Mouse (Mus musculus) layer of hippocampus, postnatal 25 days (tissue): Measurements from ENCODE around the gene Spag7. TPM values are rescaled to one million over a fixed set of nuclear protein-coding genes. Genes with fewer than 3 reads are reported as not detected.
A peak's percentile ranks its signal among the peaks of the same experiment; 100 is the strongest.

Source experiments
- DNase-seq, 2 experiments: peaks; one replicate each; pipeline ENCODE4 v3.0.0; 2022; ENCODE audit warnings: mixed read lengths in 2 of 2, low spot score in 1 of 2; ENCODE audit errors: extremely low spot score in 1 of 2
- total RNA-seq, 2 experiments: library from RNA; stranded (reverse); gene quantifications; 2 replicates each; pipeline ENCODE4 v1.2.3; 2021

Gene Spag7
- 10 to 100 TPM; 48.7 to 48.8 TPM for total RNA-seq

DNA sequence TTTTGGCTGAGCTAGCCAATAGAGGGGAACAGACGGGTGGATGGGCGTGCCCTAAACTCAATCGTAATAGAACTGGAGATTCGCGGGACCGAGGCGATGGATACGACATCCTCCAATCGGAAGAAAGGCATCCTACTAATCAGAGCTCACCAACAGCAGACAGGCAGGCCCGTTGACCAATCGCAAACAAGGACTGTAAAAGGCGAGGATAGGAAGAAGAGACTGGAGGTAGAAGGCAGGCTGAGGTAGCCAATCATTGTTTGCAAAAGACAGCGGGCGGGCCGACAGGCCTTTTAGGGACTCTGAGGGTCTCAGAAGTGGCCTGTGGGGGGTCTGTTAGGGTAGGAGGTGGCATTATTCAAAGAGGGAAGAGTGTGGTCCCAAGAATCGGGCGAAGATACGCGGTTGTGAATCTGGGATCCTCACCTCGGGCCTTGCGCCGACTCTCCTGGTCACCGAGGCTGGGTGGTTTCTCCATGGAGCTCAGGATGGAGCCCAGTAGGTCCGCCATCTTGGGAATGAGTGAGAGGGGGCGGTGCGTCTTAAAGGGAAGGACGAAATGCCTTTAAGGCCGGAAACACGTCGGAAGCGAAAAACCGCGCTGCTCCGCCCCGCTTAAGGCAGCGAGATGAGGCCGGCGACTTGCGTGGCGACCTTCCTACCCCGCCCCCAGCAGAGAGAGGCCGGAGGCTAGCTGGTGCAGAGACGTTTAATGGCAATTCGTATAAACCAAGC, at the start of gene Spag7:
Spag7 (minus strand) TSS at position 646 of the 735 bp plus-strand sequence.
- DNase-seq, result peak; percentile 89 to 95

DNA sequence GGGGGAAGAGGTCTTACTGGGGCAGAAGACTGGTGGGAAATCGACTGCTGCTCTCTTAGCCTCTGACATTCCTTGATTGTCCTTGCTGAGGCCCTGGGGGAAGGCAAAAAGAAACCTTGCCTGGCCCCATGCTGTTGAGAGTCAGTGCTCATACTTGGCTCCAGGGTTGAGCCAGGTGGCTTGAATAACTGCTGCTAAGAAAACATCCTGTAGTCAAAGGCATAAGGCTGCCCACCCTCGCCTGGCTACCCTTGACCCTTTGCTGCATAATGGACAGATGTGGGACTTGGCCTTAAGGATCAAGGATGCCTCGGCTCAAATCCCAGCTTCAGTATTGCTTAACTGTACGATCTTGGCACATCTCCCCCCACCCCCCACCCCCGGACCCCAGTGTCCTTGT, 49.3 kb upstream of the Spag7 start:
- DNase-seq, result no peak

DNA sequence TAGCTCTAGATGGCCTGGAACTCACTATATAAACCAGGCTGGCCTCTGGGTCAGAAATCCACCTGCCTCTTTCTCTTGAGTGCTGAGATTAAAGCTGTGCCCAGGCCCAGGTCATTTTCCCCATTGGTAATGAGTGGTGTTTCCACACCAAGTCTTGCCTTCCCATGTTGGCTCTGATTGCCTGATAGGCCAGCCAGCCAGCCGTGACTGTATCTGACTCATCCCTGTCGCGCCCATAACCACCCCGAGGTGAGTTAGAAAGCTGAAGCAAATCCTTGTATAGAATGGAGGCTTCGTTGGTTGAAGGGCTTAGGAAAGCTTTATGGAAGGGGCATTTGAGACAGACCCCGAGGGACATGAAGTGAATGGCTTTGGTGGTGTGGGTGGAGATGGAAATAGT, 46.6 kb upstream of the Spag7 start:
- no peak for DNase-seq

DNA sequence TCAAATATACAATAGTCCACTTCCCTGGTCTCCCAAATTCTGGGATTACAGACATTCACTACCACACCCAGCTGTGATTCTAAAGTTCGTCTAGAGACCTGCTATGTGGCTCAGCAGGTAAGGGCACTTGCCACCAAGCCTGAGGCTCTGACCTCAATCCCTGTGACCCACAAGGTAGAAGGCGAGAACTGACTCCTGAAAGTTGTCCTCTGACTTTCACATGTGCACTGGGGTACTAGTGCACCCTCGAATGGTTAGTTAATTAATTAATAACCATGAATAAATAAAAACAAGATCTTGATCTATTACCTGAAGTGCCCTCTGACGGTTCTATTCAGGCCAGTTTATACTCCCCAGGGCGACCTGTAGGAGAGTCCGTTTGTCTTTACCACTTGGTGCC, 44.0 kb upstream of the Spag7 start:
- no peak for DNase-seq

DNA sequence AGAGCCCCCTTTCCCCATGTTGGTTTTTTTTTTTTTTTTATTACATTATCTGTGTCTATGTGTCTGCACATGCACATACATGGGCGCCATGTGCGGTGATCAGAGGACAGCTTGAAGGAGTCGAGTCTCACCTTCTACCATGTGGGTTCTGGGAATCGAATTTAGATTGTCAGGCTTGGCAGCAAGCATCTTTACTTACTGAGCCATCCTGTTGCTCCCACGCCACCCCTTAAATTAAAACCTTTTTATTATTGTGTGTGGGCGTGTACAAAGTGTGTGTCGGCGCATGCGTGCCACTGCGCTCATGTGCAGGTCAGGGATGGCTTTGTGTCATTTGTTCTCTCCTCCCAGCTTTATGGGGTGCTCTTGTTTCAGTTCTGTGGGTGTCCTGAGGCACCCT, 41.8 kb upstream of the Spag7 start:
- no peak for DNase-seq

DNA sequence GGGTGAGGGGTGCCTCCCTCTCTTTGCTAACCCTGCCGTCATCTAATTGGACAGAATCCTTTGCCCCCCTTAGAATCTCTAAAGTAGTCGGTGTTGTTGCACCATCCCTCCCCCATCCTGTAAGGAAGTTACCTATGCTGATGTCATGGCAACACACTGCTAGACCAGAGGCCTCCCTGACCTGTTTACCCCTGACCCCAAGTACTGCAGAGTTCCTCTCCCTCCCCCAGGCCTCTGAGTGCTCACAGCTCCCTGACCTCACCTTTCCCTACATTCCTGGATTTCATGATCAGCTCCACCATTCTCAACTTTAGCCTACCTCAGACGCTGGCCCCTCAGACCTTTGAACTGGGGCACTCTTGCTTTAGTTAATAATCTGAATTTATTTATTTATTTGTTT, 36.9 kb upstream of the Spag7 start:
- DNase-seq, result no peak

DNA sequence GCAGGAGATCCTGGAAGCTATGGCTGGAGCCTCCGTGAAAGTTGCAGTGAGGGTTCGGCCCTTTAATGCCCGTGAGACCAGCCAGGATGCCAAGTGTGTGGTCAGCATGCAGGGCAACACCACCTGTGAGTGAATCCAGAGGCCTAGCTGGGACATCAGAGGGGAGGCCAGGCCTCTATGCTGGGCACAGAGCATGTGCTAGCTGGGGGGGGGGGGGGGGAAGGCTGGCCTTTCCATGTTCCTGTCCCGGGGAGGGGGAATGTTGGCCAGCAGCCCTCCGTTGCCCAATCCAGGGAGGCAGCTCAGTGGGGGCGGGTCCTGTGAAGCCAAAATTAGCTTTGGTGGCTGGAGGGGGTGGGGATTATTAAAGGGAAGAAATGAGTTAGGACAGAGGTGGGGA, 33.6 kb upstream of the Spag7 start:
- DNase-seq, result no peak

DNA sequence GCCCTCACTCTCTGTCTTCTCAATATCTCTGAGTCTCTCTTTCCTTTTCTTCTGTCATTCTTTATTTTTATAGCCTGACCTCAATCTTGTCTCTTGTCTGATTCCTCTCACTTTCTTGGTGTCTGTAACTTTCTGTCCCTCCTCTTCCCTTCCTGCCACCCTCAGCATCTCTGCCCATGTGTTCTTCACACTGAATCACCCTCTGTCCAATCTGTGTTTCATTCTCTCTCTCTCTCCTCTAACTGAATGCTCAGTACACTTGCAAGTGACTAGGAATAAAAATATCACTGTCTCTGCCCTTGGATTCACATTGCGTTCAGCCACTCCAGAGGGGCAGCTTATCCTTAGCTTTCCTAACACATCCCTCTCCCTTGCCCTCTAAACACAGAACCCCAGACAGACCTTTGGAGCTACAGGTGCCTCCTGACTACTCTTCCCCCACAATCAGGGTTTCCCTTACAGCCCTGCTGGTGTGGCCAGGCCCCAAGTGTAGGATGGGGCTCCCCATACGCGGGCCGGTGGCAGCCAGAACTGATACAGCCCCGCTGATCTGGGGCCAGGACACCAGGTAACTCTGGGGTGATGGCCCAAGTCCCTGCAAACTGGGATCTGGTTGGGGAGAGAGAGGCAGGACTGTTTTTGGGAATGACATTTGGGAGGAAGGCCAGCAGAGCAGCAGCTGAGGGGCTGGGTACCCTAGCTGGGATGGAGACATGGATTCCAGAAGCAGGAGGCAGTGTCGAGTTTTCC, 32.9 kb upstream of the Spag7 start:
- no peak for DNase-seq

DNA sequence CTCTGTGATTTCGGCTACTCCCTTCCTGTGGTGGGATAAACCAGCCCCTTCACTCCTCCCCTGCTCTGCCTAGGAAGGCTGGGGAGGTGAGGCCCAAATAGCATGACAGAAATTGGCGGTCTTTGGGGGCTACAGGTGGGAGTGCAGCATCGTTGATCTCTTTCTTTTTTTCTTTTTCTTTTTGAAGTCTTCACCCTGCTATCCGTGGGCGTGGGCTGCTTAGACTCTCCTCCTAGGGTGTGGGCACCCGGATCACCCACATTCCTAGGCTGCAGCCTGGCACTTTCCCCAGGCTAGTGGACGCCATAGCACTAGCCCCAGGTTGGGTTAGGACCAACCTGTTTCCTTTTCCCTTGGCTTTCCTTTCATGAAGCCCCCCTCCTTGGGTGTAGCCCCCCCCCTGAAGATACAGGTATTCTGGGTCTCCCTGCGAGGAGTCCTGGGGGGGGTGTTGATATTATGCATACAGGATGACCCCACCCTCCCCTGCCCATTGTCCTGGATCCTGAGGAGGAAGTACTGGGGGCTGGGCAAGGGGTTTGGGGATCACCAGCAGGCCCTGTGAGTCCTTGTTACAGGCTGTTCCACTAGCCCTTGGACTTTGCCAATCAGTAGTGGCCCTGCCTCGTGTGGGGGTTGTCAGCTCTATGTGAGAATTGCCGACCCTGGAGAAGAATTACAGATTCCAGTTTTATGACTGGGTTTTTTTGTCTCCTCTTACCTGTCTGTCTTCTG, 32.2 kb upstream of the Spag7 start:
- DNase-seq, result no peak

DNA sequence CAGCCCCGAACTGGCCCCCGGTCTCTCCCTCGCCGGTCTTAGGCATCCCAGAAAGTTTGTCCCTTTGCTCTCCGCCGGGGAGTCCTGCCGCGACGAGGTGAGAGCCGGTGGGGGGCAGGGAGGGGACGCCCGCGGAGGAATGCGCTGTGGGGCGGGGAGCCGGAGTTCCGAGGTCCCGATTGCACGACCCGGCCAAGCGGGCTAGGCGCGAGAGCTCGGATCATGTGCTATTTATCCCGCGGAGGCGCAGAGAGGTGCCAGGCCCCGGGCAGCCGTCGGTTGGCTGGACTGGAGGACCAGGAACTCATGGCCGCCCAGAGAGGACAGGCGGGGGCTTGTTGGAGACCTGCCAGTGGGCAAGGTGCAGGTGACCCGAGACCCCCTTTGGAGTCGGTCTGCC, 31.4 kb upstream of the Spag7 start:
- peak; percentile 45 to 60 for DNase-seq

DNA sequence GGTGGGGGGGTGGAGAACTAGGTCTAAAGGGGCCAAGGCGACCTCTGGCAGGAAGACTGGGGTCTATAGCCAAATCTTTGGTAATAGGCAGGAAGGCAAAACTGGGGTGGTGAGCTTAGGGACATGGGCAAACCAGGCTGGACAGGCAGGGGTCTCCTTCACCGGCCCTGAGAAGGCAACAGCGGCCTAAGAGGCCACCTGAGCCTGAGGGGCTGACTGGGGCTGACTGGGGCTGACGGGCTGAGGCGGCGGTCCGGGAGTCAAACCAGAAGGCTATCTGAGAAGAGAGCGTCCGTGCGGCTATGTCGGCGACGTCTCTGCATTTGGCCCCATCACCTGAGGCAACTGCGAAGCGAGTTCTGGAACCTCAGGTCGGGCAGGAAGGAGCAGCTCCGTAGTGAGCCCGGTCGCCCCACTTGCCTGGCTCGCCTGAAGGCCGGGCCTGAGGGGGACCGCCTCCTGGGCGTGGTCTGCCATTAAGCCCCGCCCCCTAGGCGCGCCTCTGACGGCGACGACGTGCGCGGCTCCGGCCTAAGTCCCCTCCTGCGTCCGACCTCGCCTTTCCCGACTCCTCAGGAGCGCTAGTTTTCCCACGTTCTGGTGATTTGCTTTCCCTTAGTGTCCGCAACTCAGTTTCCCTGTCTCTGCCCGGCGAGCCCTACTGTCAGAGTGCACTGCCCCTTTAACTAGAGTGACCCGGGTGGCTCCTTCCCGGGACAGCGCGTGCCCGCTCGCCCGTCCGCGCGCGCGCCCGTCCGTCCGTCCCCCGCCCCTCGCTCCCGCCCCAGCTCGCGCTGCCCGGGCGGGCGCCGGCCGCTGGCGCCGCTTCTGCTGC, 30.7 kb upstream of the Spag7 start, which contains the start of the genes Inca1 and Kif1c:
Inca1 (minus strand) TSS at position 434 of the 835 bp plus-strand sequence.
Kif1c (plus strand) TSS at position 827 of the 835 bp plus-strand sequence.
- peak; percentile 90 to 93 for DNase-seq

DNA sequence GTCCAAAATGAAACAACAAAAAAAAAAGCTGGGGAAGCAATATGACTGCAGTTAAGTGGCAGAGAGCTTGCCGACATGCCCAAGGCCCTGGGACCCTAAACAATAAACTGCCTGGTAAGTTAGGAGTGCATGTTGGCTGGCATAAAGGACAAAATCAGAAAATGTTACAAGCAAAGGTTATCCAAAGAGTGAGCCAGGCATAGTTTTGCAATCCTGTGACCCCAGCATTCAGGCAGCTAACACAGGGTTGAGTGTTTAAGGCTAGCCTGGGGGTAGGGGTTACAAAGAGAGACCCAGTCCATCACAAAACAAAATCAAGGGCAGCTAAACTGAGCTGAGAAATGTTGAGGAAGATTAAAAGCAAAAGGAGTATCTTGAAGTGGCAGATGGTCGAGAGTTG, 29.8 kb upstream of the Spag7 start:
- DNase-seq, result no peak

DNA sequence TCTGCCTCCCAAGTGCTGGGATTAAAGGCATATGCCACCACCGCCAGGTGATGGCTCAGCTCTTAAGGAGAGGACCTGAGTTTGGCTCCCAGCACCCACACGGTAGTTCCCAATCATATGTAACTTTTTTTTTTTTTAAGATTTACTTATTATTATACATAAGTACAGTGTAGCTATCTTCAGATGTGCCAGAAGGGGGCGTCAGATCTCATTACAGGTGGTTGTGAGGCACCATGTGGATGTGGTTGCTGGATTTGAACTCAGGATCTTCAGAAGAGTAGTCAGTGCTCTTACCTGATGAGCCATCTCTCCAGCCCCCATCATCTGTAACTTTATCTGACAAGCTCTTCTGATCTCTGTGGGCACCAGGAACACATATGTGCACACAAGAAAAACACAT, 28.2 kb upstream of the Spag7 start:
- no peak for DNase-seq

DNA sequence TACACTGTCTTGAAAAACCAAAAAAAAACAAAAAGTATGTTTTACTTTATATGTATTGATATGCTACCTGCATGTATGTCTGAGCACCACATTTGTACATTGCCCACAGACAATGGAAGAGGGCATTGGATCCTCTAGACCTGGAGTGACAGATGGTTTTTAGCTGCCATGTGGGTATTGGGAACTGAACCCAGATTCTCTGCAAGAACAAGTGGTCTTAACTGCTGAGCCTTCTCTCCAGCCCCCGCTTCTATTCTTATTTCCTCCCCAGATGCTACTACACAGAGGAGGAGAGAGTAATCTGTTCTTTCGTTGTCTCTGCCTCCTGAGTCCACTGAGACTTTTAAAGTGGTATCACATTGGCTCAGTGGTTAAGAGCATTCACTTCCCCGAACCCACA, 24.3 kb upstream of the Spag7 start:
- DNase-seq, result no peak

DNA sequence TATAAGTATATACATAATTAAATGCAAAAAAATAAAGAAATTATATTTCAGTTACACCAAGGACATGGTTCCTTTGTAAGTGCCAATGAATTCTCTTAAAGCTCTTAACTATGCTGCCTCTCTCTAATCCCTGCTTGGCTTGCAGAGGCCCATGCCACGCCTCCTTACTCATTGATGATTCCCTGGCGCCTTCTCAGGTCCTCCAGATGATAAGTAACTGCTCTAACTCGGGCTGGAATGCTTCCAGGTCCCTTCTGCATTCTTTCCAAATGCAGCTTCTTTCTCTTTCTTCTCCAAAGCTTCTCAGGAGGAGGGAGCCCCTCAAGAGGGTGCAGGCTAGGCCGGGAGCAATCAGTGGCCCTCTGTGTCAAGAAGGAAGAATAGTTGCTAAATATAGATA, 20.4 kb upstream of the Spag7 start:
- no peak for DNase-seq

DNA sequence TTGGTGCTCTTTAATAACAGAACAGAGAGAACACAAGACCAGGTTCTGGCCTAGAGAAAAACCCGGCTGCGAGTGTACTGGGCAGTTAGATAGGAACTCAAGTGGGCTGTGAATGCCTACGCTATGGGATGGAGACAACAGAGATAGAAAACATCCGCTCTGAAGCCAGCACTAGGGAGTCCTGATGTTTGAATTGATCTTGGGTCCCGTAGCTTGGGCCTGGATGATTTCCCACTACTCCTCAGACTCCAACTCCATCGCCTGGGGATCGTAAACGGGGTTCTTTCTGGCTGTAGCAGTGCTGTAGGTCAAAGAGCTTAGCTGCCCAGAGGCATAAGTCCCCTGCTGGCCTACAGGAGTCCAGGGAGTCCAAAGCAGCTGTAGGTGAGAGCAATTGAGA, 19.2 kb upstream of the Spag7 start:
- DNase-seq, result no peak

DNA sequence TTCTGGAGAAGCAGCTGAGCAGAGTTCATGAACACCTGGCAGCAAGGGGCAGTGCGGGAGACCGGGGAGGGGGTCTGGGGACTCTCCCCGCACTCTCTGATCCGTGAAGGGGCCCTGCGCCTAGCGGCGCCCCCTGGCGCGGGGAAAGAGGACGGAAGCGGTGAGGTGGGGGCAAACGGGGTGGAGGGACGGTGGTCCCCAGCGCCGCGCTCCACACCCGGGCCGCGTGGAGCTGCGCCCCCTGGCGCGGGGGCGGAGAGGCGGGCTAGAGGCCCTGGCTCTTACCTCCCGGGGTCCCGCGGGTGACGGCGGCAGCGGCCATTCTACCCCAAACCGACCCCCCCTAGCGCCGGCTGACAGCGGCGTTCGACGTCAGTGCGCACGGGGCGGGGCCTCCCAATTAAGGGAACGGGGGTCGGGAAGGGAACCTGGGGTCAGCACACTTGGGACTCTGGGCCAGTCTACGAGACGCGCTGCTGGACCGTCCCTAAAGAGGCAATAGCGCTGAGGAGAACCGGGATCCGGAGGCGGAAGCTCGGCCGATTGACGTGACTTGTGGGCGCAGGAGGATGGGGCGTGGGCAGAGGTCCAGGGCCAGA, 18.5 kb upstream of the Spag7 start, which contains the start of gene Camta2:
Camta2 (minus strand) TSS at position 505 of the 599 bp plus-strand sequence.
- DNase-seq, result peak; percentile 81 to 90

DNA sequence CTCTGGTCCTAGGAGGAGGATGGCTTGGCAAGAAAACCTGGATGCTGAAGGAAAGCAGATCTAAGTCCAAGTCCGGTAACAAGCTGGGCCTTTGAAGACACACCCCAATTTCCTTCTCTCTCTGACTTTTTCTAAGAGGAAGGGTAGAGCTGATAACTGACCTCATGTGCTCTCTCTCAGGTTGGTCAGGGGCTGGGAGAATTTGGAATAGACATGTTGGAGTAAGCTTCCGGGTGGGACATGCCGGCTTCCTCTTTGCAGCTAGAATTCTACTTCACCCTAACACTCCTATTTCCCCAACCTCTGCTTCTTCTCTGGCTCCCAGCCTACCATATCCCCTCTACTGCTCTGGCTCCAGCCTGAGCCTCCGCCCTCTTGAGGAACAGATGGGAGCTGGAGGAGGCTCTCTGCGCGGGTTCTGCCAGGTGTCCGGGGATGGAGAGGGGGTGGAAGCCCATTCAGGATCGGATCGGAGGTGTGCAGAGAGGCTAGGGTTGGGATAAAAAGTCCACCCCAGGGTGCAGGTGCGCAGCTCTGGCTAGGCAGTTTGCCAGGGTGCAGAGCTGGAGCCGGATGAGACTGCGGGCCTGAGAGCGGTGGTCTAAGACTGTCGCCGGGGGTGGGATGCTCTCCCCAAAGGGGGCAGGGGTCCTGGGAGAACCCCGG, 17.8 kb upstream of the Spag7 start:
- peak in 1 of 2 experiments; percentile 41 for DNase-seq

DNA sequence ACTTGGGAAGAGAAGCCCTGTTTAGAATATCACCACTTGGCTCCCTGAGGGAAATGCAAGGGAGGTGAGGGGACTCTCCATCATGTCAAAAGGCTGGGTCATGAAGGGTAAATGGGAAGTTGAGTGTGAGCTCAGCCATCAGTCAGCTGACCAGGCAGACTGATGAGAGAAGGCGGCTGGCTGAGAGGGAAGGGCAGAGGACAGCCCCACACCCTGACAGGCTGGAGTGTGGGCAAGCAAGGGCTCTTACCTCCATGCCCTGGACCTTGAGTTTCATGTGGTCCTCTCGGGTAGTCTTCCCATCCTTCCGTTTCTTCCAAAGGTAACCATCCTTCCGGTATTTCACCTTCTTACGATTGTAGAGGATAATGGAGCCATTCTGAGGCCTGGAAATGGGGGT, 14.4 kb upstream of the Spag7 start:
- DNase-seq, result no peak
